Mouse (Mus musculus) ovary, adult 18-20 months (tissue): ENCODE measurements around the gene Arpc2.

ENCODE experiments used
- DNase-seq: peaks from one replicate; pipeline ENCODE4 v3.0.0; 2022; ENCODE audit warnings: low spot score, mixed read lengths

The Arpc2 gene

GRCm38 (mm10) chr1:74239618-74240017, 3.7 kb downstream of the Arpc2 start:
- DNase-seq = no peak

GRCm38 (mm10) chr1:74240311-74240710, 4.4 kb downstream of the Arpc2 start:
- no peak for DNase-seq

GRCm38 (mm10) chr1:74240832-74241231, 4.9 kb downstream of the Arpc2 start:
- no peak for DNase-seq

- DNase-seq = no peak
These were observed 9.6 kb downstream of the Arpc2 start for GRCm38 (mm10) chr1:74245525-74245924.

GRCm38 (mm10) chr1:74248799-74249198, 12.9 kb downstream of the Arpc2 start:
- DNase-seq = no peak

GRCm38 (mm10) chr1:74249331-74249980, 13.6 kb downstream of the Arpc2 start:
- DNase-seq = peak; percentile 15

- DNase-seq = no peak
These were observed 14.2 kb downstream of the Arpc2 start for GRCm38 (mm10) chr1:74250096-74250495.

- DNase-seq = no peak
These were observed 19.9 kb downstream of the Arpc2 start for GRCm38 (mm10) chr1:74255704-74256345.

- DNase-seq = no peak
These were observed 20.9 kb downstream of the Arpc2 start for GRCm38 (mm10) chr1:74256782-74257181.

GRCm38 (mm10) chr1:74262510-74262909, 26.6 kb downstream of the Arpc2 start:
- DNase-seq = no peak

GRCm38 (mm10) chr1:74268750-74269149, 32.9 kb downstream of the Arpc2 start:
- DNase-seq = no peak

GRCm38 (mm10) chr1:74271659-74272058, 35.8 kb downstream of the Arpc2 start:
- DNase-seq = no peak

- DNase-seq = no peak
These were observed 39.1 kb downstream of the Arpc2 start for GRCm38 (mm10) chr1:74275015-74275414.

GRCm38 (mm10) chr1:74277041-74277440, 41.2 kb downstream of the Arpc2 start:
- no peak for DNase-seq

GRCm38 (mm10) chr1:74277883-74278537, 42.1 kb downstream of the Arpc2 start:
- no peak for DNase-seq

GRCm38 (mm10) chr1:74278538-74278937, 42.7 kb downstream of the Arpc2 start, which contains the start of gene Gpbar1:
TSS of gene Gpbar1 (plus strand) at chr1:74278550.
- no peak for DNase-seq

GRCm38 (mm10) chr1:74278988-74279387, 43.1 kb downstream of the Arpc2 start:
- DNase-seq = no peak

- DNase-seq = no peak
These were observed 44.9 kb downstream of the Arpc2 start for GRCm38 (mm10) chr1:74280591-74281325.

GRCm38 (mm10) chr1:74281372-74281771, 45.5 kb downstream of the Arpc2 start:
- no peak for DNase-seq

GRCm38 (mm10) chr1:74281886-74282285, 46.0 kb downstream of the Arpc2 start:
- DNase-seq = no peak

- DNase-seq = no peak
These were observed 47.2 kb downstream of the Arpc2 start for GRCm38 (mm10) chr1:74282896-74283625.
